Mouse (Mus musculus): ENCODE results near the gene Gm28551. TPM values are rescaled to one million over a fixed set of nuclear protein-coding genes. Genes with fewer than 3 reads are reported as not detected.
"Not testable (repeated sequence)": the region's sequence is repeated elsewhere in the genome, so short reads cannot be mapped to it uniquely, and the experiment has no call there.

Gm28551 gene
- polyA plus RNA-seq, 1 experiment, result not detected

- no peaks in the 10 kb centered on the region for H3K27me3 ChIP-seq (ENCODE audit: control insufficient read depth, insufficient read depth, low read length)
- H3K4me1 ChIP-seq (replicated peaks; ENCODE audit: control insufficient read depth, insufficient read depth, low read length), result no peaks in the 10 kb centered on the region
- no peak for TF ChIP-seq POLR2A (IDR thresholded peaks at IDR 0.05; ENCODE audit: control insufficient read depth, extremely low read depth, insufficient read depth, low read length, poor library complexity)
- TF ChIP-seq CTCF (IDR thresholded peaks at IDR 0.05; ENCODE audit: borderline replicate concordance, control insufficient read depth, extremely low read depth, insufficient read depth, low read length, poor library complexity), result no peak
- no peak overlapping the region for H3K27ac ChIP-seq (ENCODE audit: control insufficient read depth, insufficient read depth, low read length)
- DNase-seq, result no peak
- no peaks in the 10 kb centered on the region for H3K36me3 ChIP-seq (ENCODE audit: control insufficient read depth, insufficient read depth, low read length)
- H3K4me3 ChIP-seq (ENCODE audit: control insufficient read depth, insufficient read depth, low read length), result no peak overlapping the region
Observed at GRCm38 (mm10) chr1:53358988-53359387, 6.5 kb upstream of the Gm28551 start.

- TF ChIP-seq CTCF (IDR thresholded peaks at IDR 0.05; ENCODE audit: borderline replicate concordance, control insufficient read depth, extremely low read depth, insufficient read depth, low read length, poor library complexity), result no peak
- TF ChIP-seq POLR2A (IDR thresholded peaks at IDR 0.05; ENCODE audit: control insufficient read depth, extremely low read depth, insufficient read depth, low read length, poor library complexity), result no peak
Observed at GRCm38 (mm10) chr1:53341071-53341470, 11.4 kb downstream of the Gm28551 start.

GRCm38 (mm10) chr1:53337403-53337802, 15.1 kb downstream of the Gm28551 start:
- H3K27me3 ChIP-seq (ENCODE audit: control insufficient read depth, insufficient read depth, low read length); H3K36me3 ChIP-seq (ENCODE audit: control insufficient read depth, insufficient read depth, low read length); H3K4me1 ChIP-seq (replicated peaks; ENCODE audit: control insufficient read depth, insufficient read depth, low read length); H3K4me3 ChIP-seq (ENCODE audit: control insufficient read depth, insufficient read depth, low read length); H3K27ac ChIP-seq (ENCODE audit: control insufficient read depth, insufficient read depth, low read length); DNase-seq: not testable (repeated sequence)
- WGBS, result 64% methylated on average over 2 of the region's 2 CpGs

More at GRCm38 (mm10) chr1:53341071-53341470, 11.4 kb downstream of the Gm28551 start:
- Histone ChIP-seq H3K27ac (ENCODE audit: control insufficient read depth, insufficient read depth, low read length) (no peak overlapping the region), H3K36me3 (ENCODE audit: control insufficient read depth, insufficient read depth, low read length) (peaks cover 5% of the 10 kb centered on the region; the same call in 1 of the 2 replicates), H3K4me1 (replicated peaks; ENCODE audit: control insufficient read depth, insufficient read depth, low read length) (no peaks in the 10 kb centered on the region), H3K27me3 (ENCODE audit: control insufficient read depth, insufficient read depth, low read length) (no peaks in the 10 kb centered on the region), H3K4me3 (ENCODE audit: control insufficient read depth, insufficient read depth, low read length) (no peak overlapping the region)
- no peak for DNase-seq
- 94% methylated on average over 2 of the region's 2 CpGs for WGBS

GRCm38 (mm10) chr1:53335465-53335864, 17.0 kb downstream of the Gm28551 start:
- TF ChIP-seq POLR2A (IDR thresholded peaks at IDR 0.05; ENCODE audit: control insufficient read depth, extremely low read depth, insufficient read depth, low read length, poor library complexity), result no peak
- TF ChIP-seq CTCF (IDR thresholded peaks at IDR 0.05; ENCODE audit: borderline replicate concordance, control insufficient read depth, extremely low read depth, insufficient read depth, low read length, poor library complexity), result no peak
- DNase-seq, result no peak
- H3K27me3 ChIP-seq (ENCODE audit: control insufficient read depth, insufficient read depth, low read length), result no peaks in the 10 kb centered on the region
- H3K27ac ChIP-seq (ENCODE audit: control insufficient read depth, insufficient read depth, low read length), result no peak overlapping the region
- H3K36me3 ChIP-seq (ENCODE audit: control insufficient read depth, insufficient read depth, low read length), result no peaks in the 10 kb centered on the region
- no peak overlapping the region for H3K4me3 ChIP-seq (ENCODE audit: control insufficient read depth, insufficient read depth, low read length)
- H3K4me1 ChIP-seq (replicated peaks; ENCODE audit: control insufficient read depth, insufficient read depth, low read length), result no peaks in the 10 kb centered on the region

GRCm38 (mm10) chr1:53333527-53333926, 18.9 kb downstream of the Gm28551 start:
- H3K36me3 ChIP-seq (ENCODE audit: control insufficient read depth, insufficient read depth, low read length); H3K27me3 ChIP-seq (ENCODE audit: control insufficient read depth, insufficient read depth, low read length); H3K27ac ChIP-seq (ENCODE audit: control insufficient read depth, insufficient read depth, low read length); H3K4me1 ChIP-seq (replicated peaks; ENCODE audit: control insufficient read depth, insufficient read depth, low read length); DNase-seq; H3K4me3 ChIP-seq (ENCODE audit: control insufficient read depth, insufficient read depth, low read length): not testable (repeated sequence)
- WGBS, result 80% methylated on average over 5 of the region's 5 CpGs

- H3K4me1 ChIP-seq (replicated peaks; ENCODE audit: control insufficient read depth, insufficient read depth, low read length), result no peaks in the 10 kb centered on the region
- WGBS, result 97% methylated on average over 5 of the region's 5 CpGs
- H3K27me3 ChIP-seq (ENCODE audit: control insufficient read depth, insufficient read depth, low read length), result no peaks in the 10 kb centered on the region
- TF ChIP-seq CTCF (IDR thresholded peaks at IDR 0.05; ENCODE audit: borderline replicate concordance, control insufficient read depth, extremely low read depth, insufficient read depth, low read length, poor library complexity) (no peak), POLR2A (IDR thresholded peaks at IDR 0.05; ENCODE audit: control insufficient read depth, extremely low read depth, insufficient read depth, low read length, poor library complexity) (no peak)
- no peak overlapping the region for H3K4me3 ChIP-seq (ENCODE audit: control insufficient read depth, insufficient read depth, low read length)
- H3K36me3 ChIP-seq (ENCODE audit: control insufficient read depth, insufficient read depth, low read length), result no peaks in the 10 kb centered on the region
- H3K27ac ChIP-seq (ENCODE audit: control insufficient read depth, insufficient read depth, low read length), result no peak overlapping the region
- no peak for DNase-seq
Observed at GRCm38 (mm10) chr1:53324827-53325494, 27.5 kb downstream of the Gm28551 start.

- TF ChIP-seq CTCF (IDR thresholded peaks at IDR 0.05; ENCODE audit: borderline replicate concordance, control insufficient read depth, extremely low read depth, insufficient read depth, low read length, poor library complexity) (no peak), POLR2A (IDR thresholded peaks at IDR 0.05; ENCODE audit: control insufficient read depth, extremely low read depth, insufficient read depth, low read length, poor library complexity) (no peak)
- H3K27ac ChIP-seq (ENCODE audit: control insufficient read depth, insufficient read depth, low read length), result no peak overlapping the region
- no peak for DNase-seq
- no peaks in the 10 kb centered on the region for H3K4me1 ChIP-seq (replicated peaks; ENCODE audit: control insufficient read depth, insufficient read depth, low read length)
- H3K36me3 ChIP-seq (ENCODE audit: control insufficient read depth, insufficient read depth, low read length), result no peaks in the 10 kb centered on the region
- H3K27me3 ChIP-seq (ENCODE audit: control insufficient read depth, insufficient read depth, low read length), result no peaks in the 10 kb centered on the region
- WGBS, result 93% methylated on average over 1 of the region's 1 CpGs
- H3K4me3 ChIP-seq (ENCODE audit: control insufficient read depth, insufficient read depth, low read length), result no peak overlapping the region
Observed at GRCm38 (mm10) chr1:53324277-53324676, 28.2 kb downstream of the Gm28551 start.
